ENCODE assay signal across 14 mouse cellular contexts in genomic region chr16:94307526-94307925, GRCm38 (mm10). TPM values are rescaled to one million over a fixed set of nuclear protein-coding genes. Genes with fewer than 3 reads are reported as not detected.
A peak's percentile ranks its signal among the peaks of the same experiment; 100 is the strongest.
DNase-seq lines count a peak whose midpoint lies in the region; ATAC-seq and TF ChIP-seq lines count a peak whose summit lies in the region.
"Had no signal": no experiment of that assay in that cellular context is flagged by ENCODE, and none has a peak within 500 bp of the region (broad histone marks: within the 10 kb centered on the region; RNA-seq: fewer than 3 reads in every experiment).

No protein-coding gene starts in this region.

- no peaks in the 10 kb centered on the region for H3K36me3 ChIP-seq in neural tube, embryonic 12.5 days
- H3K36me3 ChIP-seq in forebrain, embryonic 15.5 days: no peaks in the 10 kb centered on the region
- no peaks in the 10 kb centered on the region for H3K36me3 ChIP-seq in stomach, postnatal 0 days (ENCODE audit: control insufficient read depth, insufficient read depth, low read length)
- H3K36me3 ChIP-seq: limb, embryonic 15.5 days had no signal

- no peak for TF ChIP-seq EP300 in stomach, postnatal 0 days (optimal IDR thresholded peaks at IDR 0.05)

- H3K27me3 ChIP-seq in neural tube, embryonic 12.5 days (replicated peaks): no peaks in the 10 kb centered on the region
- no peaks in the 10 kb centered on the region for H3K27me3 ChIP-seq in forebrain, embryonic 15.5 days
- H3K27me3 ChIP-seq in stomach, postnatal 0 days (ENCODE audit: control insufficient read depth, insufficient read depth, low read length): no peaks in the 10 kb centered on the region

- H3K4me2 ChIP-seq in neural tube, embryonic 12.5 days (replicated peaks): no peak overlapping the region
- H3K4me2 ChIP-seq in forebrain, embryonic 15.5 days (replicated peaks): no peak overlapping the region
- no peak overlapping the region for H3K4me2 ChIP-seq in stomach, postnatal 0 days (replicated peaks; ENCODE audit: low read depth)
- H3K4me2 ChIP-seq: limb, embryonic 15.5 days had no signal

- no peak for TF ChIP-seq CTCF in stomach, postnatal 0 days (IDR thresholded peaks at IDR 0.05; ENCODE audit: low read depth)

- ATAC-seq in neural tube, embryonic 12.5 days (ENCODE audit: low FRiP score, low read depth): 0 out of 2 replicates have a peak, but pooled peaks have one; percentile 15
- ATAC-seq in forebrain, embryonic 15.5 days (replicated peaks): no peak
- ATAC-seq in stomach, postnatal 0 days (ENCODE audit: low FRiP score, low TSS enrichment): no peak
- ATAC-seq: intestine, postnatal 0 days had no signal

- H3K27ac ChIP-seq in neural tube, embryonic 12.5 days: no peak overlapping the region
- H3K27ac ChIP-seq in forebrain, embryonic 15.5 days (replicated peaks): peak overlapping the region; percentile 16; the same call in 1 of the 2 replicates
- H3K27ac ChIP-seq in stomach, postnatal 0 days (replicated peaks): 0 out of 2 replicates have a peak overlapping the region, but pooled peaks have one; percentile 20
- H3K27ac ChIP-seq: heart, adult 2 months; limb, embryonic 15.5 days; macrophage had no signal

- H3K9me3 ChIP-seq in neural tube, embryonic 12.5 days: 0 out of 2 replicates have a peak, but pooled peaks cover 4% of the 10 kb centered on the region
- no peaks in the 10 kb centered on the region for H3K9me3 ChIP-seq in forebrain, embryonic 15.5 days
- no peaks in the 10 kb centered on the region for H3K9me3 ChIP-seq in stomach, postnatal 0 days (ENCODE audit: control insufficient read depth, low read length)
- H3K9me3 ChIP-seq: limb, embryonic 15.5 days had no signal

- peak; percentile 31 for DNase-seq in adrenal gland, postnatal 10 days
- no peak for DNase-seq in adrenal gland, postnatal 25 days
- no peak for DNase-seq in neural tube, embryonic 10.5 days (ENCODE audit: extremely low spot score, low spot score)
- DNase-seq in stomach, postnatal 0 days (ENCODE audit: low spot score): no peak
- no peak for DNase-seq in thymus, postnatal 0 days (ENCODE audit: low spot score)
- DNase-seq in kidney, adult 8-10 months: no peak
- DNase-seq: heart, adult 2 months; layer of hippocampus, adult 9-11 months had no signal

- H3K9ac ChIP-seq in neural tube, embryonic 12.5 days: no peak overlapping the region
- H3K9ac ChIP-seq in forebrain, embryonic 15.5 days (replicated peaks): no peak overlapping the region
- H3K9ac ChIP-seq in stomach, postnatal 0 days (ENCODE audit: low read length): no peak overlapping the region
- H3K9ac ChIP-seq: limb, embryonic 15.5 days had no signal

- no peak overlapping the region for H3K4me3 ChIP-seq in neural tube, embryonic 12.5 days
- no peak overlapping the region for H3K4me3 ChIP-seq in forebrain, embryonic 15.5 days
- H3K4me3 ChIP-seq in stomach, postnatal 0 days (ENCODE audit: low read depth, low read length): no peak overlapping the region
- H3K4me3 ChIP-seq: heart, adult 2 months; limb, embryonic 15.5 days had no signal

- 38% methylated on average over 6 of the region's 6 CpGs for WGBS in neural tube, embryonic 12.5 days
- 46% methylated on average over 6 of the region's 6 CpGs for WGBS in forebrain, embryonic 15.5 days
- 50% methylated on average over 6 of the region's 6 CpGs for WGBS in stomach, postnatal 0 days

- peaks cover 27% of the 10 kb centered on the region for H3K4me1 ChIP-seq in neural tube, embryonic 12.5 days
- peaks cover 24% of the 10 kb centered on the region for H3K4me1 ChIP-seq in forebrain, embryonic 15.5 days
- no peaks in the 10 kb centered on the region for H3K4me1 ChIP-seq in stomach, postnatal 0 days (replicated peaks; ENCODE audit: control insufficient read depth, insufficient read depth)

RNA-seq across cellular contexts. Expression of gene Hlcs, which starts 5.8 kb away (rescaled TPM):
- total RNA-seq in adrenal gland, postnatal 10 days (2021): 10 to 100 TPM; 11.9 to 13.5 TPM
- total RNA-seq in adrenal gland, postnatal 25 days (2021): 11.4 and 20.3 TPM in 2 replicates
- 10.3 TPM in 2 replicates for polyA plus RNA-seq in neural tube, embryonic 12.5 days (2016; fragmentation: Nextera tagmentation; extraction: Ambion mirVana)
- 7.7 and 8.7 TPM in 2 replicates for polyA plus RNA-seq in forebrain, embryonic 15.5 days (2015; fragmentation: Nextera tagmentation; extraction: Ambion mirVana)
- 7.0 TPM in 2 replicates for polyA plus RNA-seq in stomach, postnatal 0 days (2015; fragmentation: Nextera tagmentation; extraction: Ambion mirVana)
- 3.8 and 5.6 TPM in 2 replicates for polyA plus RNA-seq in thymus, postnatal 0 days (2015; fragmentation: Nextera tagmentation; extraction: Ambion mirVana)

RNA-seq across cellular contexts. Expression of gene Ripply3, which starts 20.7 kb away (rescaled TPM):
- 1 to 10 TPM; 3.8 to 4.0 TPM for total RNA-seq in adrenal gland, postnatal 10 days (2021)
- total RNA-seq in adrenal gland, postnatal 25 days (2021): 5.5 and 6.3 TPM in 2 replicates
- polyA plus RNA-seq in neural tube, embryonic 12.5 days (2016; fragmentation: Nextera tagmentation; extraction: Ambion mirVana): 3.5 and 4.1 TPM in 2 replicates
- polyA plus RNA-seq in forebrain, embryonic 15.5 days (2015; fragmentation: Nextera tagmentation; extraction: Ambion mirVana): 0.91 and 1.3 TPM in 2 replicates
- polyA plus RNA-seq in stomach, postnatal 0 days (2015; fragmentation: Nextera tagmentation; extraction: Ambion mirVana): 9.7 and 10.0 TPM in 2 replicates
- 2.2 and 2.5 TPM in 2 replicates for polyA plus RNA-seq in thymus, postnatal 0 days (2015; fragmentation: Nextera tagmentation; extraction: Ambion mirVana)
- total RNA-seq: neutrophil, adult 5-6 weeks had no signal
- polyA plus RNA-seq: macrophage had no signal
